Mouse (Mus musculus) midbrain, embryonic 11.5 days (tissue): Measurements from ENCODE around the gene Zdhhc5. TPM values are rescaled to one million over a fixed set of nuclear protein-coding genes. Genes with fewer than 3 reads are reported as not detected.
A peak's percentile ranks its signal among the peaks of the same experiment; 100 is the strongest.

Experiments used
- ATAC-seq: fragments of 200-750 bp; cut with Nextera tagmentation; 2 replicates; pipeline ENCODE4 v1.8.0; 2017; ENCODE audit warnings: moderate TSS enrichment, moderate library complexity; ENCODE audit not compliant: low FRiP score
- DNase-seq: peaks from one replicate; pipeline ENCODE4 v3.0.0; 2015; ENCODE audit warnings: low spot score; ENCODE audit errors: missing footprints
- H3K27ac ChIP-seq: fragments of 300-500 bp; sonication (generic); 2 replicates; pipeline ENCODE4 v1.5.1; 2014; ENCODE audit warnings: low read depth, low read length
- H3K27me3 ChIP-seq: fragments of 300-500 bp; sonication (generic); 2 replicates; pipeline ENCODE4 v1.6.1; 2014; ENCODE audit warnings: mild to moderate bottlenecking, low read length, moderate library complexity, mixed read lengths; ENCODE audit not compliant: control insufficient read depth, insufficient read depth
- H3K36me3 ChIP-seq: fragments of 300-500 bp; sonication (generic); 2 replicates; pipeline ENCODE4 v1.6.1; 2014; ENCODE audit warnings: mild to moderate bottlenecking, low read length, moderate library complexity, mixed read lengths; ENCODE audit not compliant: control insufficient read depth, insufficient read depth
- H3K4me1 ChIP-seq: fragments of 300-500 bp; sonication (generic); 2 replicates; pipeline ENCODE4 v1.6.1; 2014; ENCODE audit warnings: low read length; ENCODE audit not compliant: control insufficient read depth, insufficient read depth
- H3K4me2 ChIP-seq: fragments of 300-500 bp; sonication (generic); 2 replicates; pipeline ENCODE4 v1.6.1; 2014; ENCODE audit warnings: mild to moderate bottlenecking, moderate library complexity
- H3K4me3 ChIP-seq: fragments of 300-500 bp; sonication (generic); 2 replicates; pipeline ENCODE4 v1.5.1; 2014; ENCODE audit warnings: low read depth, low read length
- H3K9ac ChIP-seq: fragments of 300-500 bp; sonication (generic); 2 replicates; pipeline ENCODE4 v1.6.1; 2014; ENCODE audit warnings: low read length
- H3K9me3 ChIP-seq: fragments of 300-500 bp; sonication (generic); 2 replicates; pipeline ENCODE4 v1.6.1; 2016; ENCODE audit warnings: low read length; ENCODE audit not compliant: control insufficient read depth
- WGBS: fragments of 180-500 bp; shearing (Covaris S2); extraction: QIAGEN DNeasy Blood & Tissue Kit; methylation state at CpG from one replicate; pipeline ENCODE4 v1.1.7; 2014; 5-methylcytosine and 5-hydroxymethylcytosine counted together
- polyA plus RNA-seq: library from polyadenylated mRNA; unstranded; fragments of >200 nt; fragmentation: Nextera tagmentation; extraction: Ambion mirVana; gene quantifications from 2 replicates; pipeline ENCODE4 v1.2.1, GENCODE M21; 2014

The Zdhhc5 gene
- polyA plus RNA-seq, 1 experiment from 2014 or later: 22.4 TPM

- Histone ChIP-seq H3K4me1 (no peaks in the 10 kb centered on the region), H3K4me3 (no peak overlapping the region), H3K36me3 (no peaks in the 10 kb centered on the region), H3K4me2 (no peak overlapping the region), H3K27ac (no peak overlapping the region), H3K27me3 (no peaks in the 10 kb centered on the region), H3K9ac (no peak overlapping the region), H3K9me3 (no peaks in the 10 kb centered on the region)
- ATAC-seq (no peak), DNase-seq (no peak)
- WGBS: 86% methylated on average over 6 of the region's 6 CpGs
Observed at GRCm38 (mm10) chr2:84750115-84750514, 35.1 kb upstream of the Zdhhc5 start.

- Histone ChIP-seq H3K36me3 (no peaks in the 10 kb centered on the region), H3K4me2 (peak overlapping the region; percentile 72), H3K4me3 (peak overlapping the region; percentile 78), H3K27me3 (no peaks in the 10 kb centered on the region), H3K4me1 (peaks cover 26% of the 10 kb centered on the region), H3K9ac (peak overlapping the region; percentile 98), H3K27ac (peak overlapping the region; percentile 99), H3K9me3 (no peaks in the 10 kb centered on the region)
- peak; percentile 97 for DNase-seq
- peak; percentile 22 for ATAC-seq
- WGBS: 0% methylated on average over 10 of the region's 10 CpGs
Observed at GRCm38 (mm10) chr2:84744126-84744525, 29.1 kb upstream of the Zdhhc5 start.

GRCm38 (mm10) chr2:84743561-84743960 lies 28.6 kb upstream of the Zdhhc5 start, which contains the start of gene Gm19426:
Gm19426 (minus strand) TSS chr2:84743655.
- Histone ChIP-seq H3K27me3 (no peaks in the 10 kb centered on the region), H3K9me3 (no peaks in the 10 kb centered on the region), H3K4me3 (peak within 1 kb of the TSS; percentile 78), H3K36me3 (no peaks in the 10 kb centered on the region), H3K4me1 (peaks cover 32% of the 10 kb centered on the region), H3K4me2 (peak within 1 kb of the TSS; percentile 72), H3K9ac (peak within 1 kb of the TSS; percentile 98), H3K27ac (peak within 1 kb of the TSS; percentile 99)
- ATAC-seq (peak; percentile 83), DNase-seq (peak; percentile 96)
- WGBS: under 1% methylated on average over 25 of the region's 25 CpGs

DNA sequence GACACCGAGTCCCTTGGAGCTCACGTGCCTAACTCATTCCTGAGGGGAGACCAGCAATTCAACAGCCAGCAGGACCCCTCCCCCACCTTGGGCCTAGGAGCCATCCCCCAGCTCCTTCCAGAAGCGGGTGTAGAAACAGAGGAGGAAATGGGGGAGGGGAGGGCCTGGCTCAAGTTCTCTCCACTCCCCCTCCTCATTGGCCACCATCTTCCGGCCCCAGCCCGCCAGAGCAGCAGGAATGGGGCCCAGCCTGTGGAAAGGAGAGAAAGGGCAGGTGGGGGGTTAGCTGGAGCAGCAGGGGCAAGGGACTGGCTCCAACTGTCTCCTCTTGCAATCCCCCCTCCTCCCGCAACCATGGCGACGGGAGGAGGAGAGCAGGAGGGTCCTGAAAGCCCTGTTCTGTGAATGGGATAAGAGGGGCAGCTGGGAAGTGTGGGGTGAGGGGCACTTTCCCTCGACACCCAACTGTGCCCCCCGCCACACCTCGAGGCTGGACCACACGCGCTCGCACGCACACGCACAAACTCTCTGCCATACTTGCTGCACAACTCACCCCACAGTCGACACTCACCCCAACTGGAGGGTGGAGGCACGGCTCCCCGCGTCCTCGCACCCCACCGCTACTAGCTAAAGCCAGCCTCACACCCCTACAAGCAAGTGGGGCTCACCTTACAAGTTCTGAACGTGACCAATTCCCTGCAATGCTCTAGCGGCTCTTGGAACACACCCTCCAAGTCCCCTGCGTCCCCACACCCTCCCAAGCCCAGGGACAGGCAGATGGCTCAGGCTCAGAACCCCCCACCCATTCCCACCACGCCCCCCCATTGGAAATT lies 27.7 kb upstream of the Zdhhc5 start:
- under 1% methylated on average over 24 of the region's 26 CpGs for WGBS
- ATAC-seq: peak; percentile 86
- no peaks in the 10 kb centered on the region for H3K36me3 ChIP-seq

DNA sequence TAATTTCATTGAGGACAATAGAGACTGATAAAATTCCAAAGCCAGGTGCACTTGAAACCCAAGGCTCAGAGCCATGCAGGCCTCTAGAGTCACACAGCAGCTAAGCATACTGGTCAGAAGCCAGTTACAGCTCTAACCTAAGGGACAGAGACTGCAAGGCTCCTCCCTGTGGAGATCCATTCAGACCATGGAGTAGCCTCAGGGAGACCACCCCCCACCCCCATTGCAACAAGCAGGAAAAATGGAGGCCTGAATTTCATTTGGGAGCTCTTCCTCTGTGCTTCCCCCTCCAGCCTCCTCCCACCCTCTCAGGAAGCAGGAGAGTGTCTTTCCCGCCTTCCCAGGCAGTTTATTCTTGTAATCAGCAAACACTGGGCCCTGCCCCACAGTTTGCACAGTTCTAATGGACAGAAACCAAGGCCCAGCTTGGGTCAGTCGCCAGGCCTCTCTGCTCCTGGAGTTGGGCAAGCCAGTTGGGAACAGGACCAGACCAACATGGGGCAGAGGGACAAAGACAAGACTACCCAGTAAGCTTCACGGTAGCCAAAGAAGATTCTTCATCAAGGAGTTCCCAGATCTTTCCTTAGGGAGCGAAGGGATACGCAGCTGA lies 27.0 kb upstream of the Zdhhc5 start:
- DNase-seq (peak; percentile 89), ATAC-seq (no peak)
- H3K4me3 ChIP-seq: peak overlapping the region; percentile 78

More for the DNA sequence above, 27.7 kb upstream of the Zdhhc5 start:
- Histone ChIP-seq H3K9ac (peak overlapping the region; percentile 98), H3K27me3 (no peaks in the 10 kb centered on the region), H3K4me2 (peak overlapping the region; percentile 72), H3K4me1 (peaks cover 41% of the 10 kb centered on the region), H3K27ac (peak overlapping the region; percentile 99), H3K4me3 (peak overlapping the region; percentile 78), H3K9me3 (no peaks in the 10 kb centered on the region)
- DNase-seq: peak; percentile 98

GRCm38 (mm10) chr2:84740608-84741333 lies 25.8 kb upstream of the Zdhhc5 start:
- 66% methylated on average over 15 of the region's 15 CpGs for WGBS
- no peaks in the 10 kb centered on the region for H3K36me3 ChIP-seq
- H3K4me2 ChIP-seq: peak overlapping the region; percentile 72
- peak; percentile 88 for DNase-seq
- peak overlapping the region; percentile 52 for H3K27ac ChIP-seq
- no peak for ATAC-seq
- peak overlapping the region; percentile 78; the same call in 1 of the 2 replicates for H3K4me3 ChIP-seq
- H3K9ac ChIP-seq: peak overlapping the region; percentile 98; the same call in 1 of the 2 replicates
- H3K9me3 ChIP-seq: no peaks in the 10 kb centered on the region
- H3K4me1 ChIP-seq: peaks cover 59% of the 10 kb centered on the region
- H3K27me3 ChIP-seq: no peaks in the 10 kb centered on the region

More for the DNA sequence above, 27.0 kb upstream of the Zdhhc5 start:
- Histone ChIP-seq H3K9ac (peak overlapping the region; percentile 98), H3K36me3 (no peaks in the 10 kb centered on the region), H3K27me3 (no peaks in the 10 kb centered on the region), H3K9me3 (no peaks in the 10 kb centered on the region), H3K4me1 (peaks cover 47% of the 10 kb centered on the region), H3K4me2 (peak overlapping the region; percentile 72), H3K27ac (peak overlapping the region; percentile 99)
- WGBS: 0% methylated on average over 5 of the region's 5 CpGs

DNA sequence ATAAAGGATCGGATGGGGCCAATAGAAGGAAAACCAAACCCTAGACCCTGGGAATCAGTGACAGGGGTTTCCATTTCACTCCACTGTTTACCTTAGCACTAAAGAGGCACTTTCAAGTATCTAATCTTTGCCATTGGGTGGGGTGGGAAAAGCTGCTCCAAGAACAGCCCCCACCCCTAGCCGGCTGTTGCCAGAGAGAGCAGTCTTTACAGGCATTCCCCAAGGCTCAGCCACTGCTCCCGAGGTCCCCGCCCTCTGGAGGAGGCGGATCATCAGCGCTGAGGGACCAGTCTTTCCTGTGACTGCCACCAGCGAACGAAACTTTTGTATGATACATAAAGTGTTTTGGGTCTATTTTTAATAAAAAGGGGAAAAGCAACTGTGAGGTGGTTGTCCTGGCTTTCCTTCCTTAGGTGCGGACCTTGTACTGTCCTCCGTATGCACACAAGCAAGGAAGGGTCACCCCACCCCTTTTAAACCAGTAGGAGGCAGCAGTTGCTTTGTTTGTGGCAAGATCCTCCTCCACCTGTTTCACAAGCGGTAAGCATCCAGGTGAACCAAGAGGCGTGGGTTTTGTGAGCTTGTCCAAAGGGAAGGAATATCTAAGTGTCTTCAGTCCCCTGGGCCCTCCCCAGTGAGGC lies 23.4 kb upstream of the Zdhhc5 start:
- Histone ChIP-seq H3K36me3 (no peaks in the 10 kb centered on the region), H3K9ac (peak overlapping the region; percentile 52; the same call in 1 of the 2 replicates), H3K9me3 (no peaks in the 10 kb centered on the region), H3K27me3 (no peaks in the 10 kb centered on the region), H3K4me1 (peaks cover 66% of the 10 kb centered on the region), H3K27ac (peak overlapping the region; percentile 64; the same call in 1 of the 2 replicates), H3K4me3 (peak overlapping the region; percentile 9; the same call in 1 of the 2 replicates), H3K4me2 (peak overlapping the region; percentile 37)
- ATAC-seq: no peak
- 2% methylated on average over 12 of the region's 12 CpGs for WGBS
- DNase-seq: peak; percentile 95

DNA sequence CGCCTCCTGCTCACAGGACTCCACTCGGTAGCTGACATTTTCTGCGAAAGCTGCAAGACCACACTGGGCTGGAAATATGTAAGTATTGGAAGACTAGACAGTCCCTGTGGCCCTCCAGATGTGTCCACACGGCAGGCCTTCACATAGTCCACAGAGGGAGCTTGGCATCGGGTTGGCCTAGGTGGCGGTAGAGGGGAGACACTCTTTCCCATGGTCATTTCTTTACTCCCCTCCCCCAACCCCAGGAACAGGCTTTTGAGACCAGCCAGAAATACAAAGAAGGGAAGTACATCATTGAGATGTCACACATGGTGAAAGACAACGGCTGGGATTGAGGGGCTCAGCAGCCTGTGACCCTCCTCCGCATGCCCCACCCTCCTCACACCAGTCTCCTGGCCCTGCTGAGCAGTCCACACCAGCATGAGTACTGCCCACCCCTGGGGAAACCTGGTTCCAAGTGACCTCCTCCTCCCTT lies 22.5 kb upstream of the Zdhhc5 start:
- Histone ChIP-seq H3K27me3 (no peaks in the 10 kb centered on the region), H3K9ac (peak overlapping the region; percentile 52), H3K9me3 (no peaks in the 10 kb centered on the region), H3K4me2 (peak overlapping the region; percentile 43), H3K27ac (peak overlapping the region; percentile 64), H3K4me1 (peaks cover 68% of the 10 kb centered on the region), H3K36me3 (no peaks in the 10 kb centered on the region), H3K4me3 (no peak overlapping the region)
- ATAC-seq (peak; percentile 31), DNase-seq (peak; percentile 95)
- WGBS: 4% methylated on average over 8 of the region's 8 CpGs
